Mouse (Mus musculus): ENCODE data around the gene Dynll2. TPM values are rescaled to one million over a fixed set of nuclear protein-coding genes. Genes with fewer than 3 reads are reported as not detected.

Dynll2 gene
- polyA plus RNA-seq, 1 experiment from 2014 or later = 52.5 TPM

DNA sequence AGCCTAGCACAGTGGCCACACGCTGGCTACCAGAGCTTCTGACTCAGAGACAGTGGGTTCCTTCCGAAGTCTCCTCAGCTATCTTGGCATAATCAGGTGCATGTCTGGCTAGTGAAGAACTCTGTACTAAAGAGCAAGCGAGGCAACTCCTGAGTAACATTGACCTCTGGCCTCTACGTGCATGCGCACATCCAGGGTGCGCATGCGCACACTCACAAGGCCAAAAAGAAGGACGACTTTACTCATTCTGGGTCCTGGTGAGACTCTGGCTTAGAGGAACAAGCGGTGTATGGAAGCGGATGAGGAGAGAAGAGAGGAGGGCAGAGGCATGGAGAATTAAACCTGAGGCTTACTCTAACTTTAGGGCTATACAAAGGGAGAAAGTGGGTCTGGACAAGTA is 26.3 kb upstream of the Dynll2 start:
- H3K9me3 ChIP-seq = no peaks in the 10 kb centered on the region
- no peaks in the 10 kb centered on the region for H3K27me3 ChIP-seq
- no peak for ATAC-seq
- H3K36me3 ChIP-seq = no peaks in the 10 kb centered on the region
- no peak overlapping the region for H3K4me3 ChIP-seq (replicated peaks)
- peaks cover 11% of the 10 kb centered on the region for H3K4me1 ChIP-seq (replicated peaks)
- no peak overlapping the region for H3K4me2 ChIP-seq (replicated peaks)
- no peak overlapping the region for H3K27ac ChIP-seq
- WGBS = 94% methylated on average over 10 of the region's 10 CpGs
- H3K9ac ChIP-seq (replicated peaks) = no peak overlapping the region

DNA sequence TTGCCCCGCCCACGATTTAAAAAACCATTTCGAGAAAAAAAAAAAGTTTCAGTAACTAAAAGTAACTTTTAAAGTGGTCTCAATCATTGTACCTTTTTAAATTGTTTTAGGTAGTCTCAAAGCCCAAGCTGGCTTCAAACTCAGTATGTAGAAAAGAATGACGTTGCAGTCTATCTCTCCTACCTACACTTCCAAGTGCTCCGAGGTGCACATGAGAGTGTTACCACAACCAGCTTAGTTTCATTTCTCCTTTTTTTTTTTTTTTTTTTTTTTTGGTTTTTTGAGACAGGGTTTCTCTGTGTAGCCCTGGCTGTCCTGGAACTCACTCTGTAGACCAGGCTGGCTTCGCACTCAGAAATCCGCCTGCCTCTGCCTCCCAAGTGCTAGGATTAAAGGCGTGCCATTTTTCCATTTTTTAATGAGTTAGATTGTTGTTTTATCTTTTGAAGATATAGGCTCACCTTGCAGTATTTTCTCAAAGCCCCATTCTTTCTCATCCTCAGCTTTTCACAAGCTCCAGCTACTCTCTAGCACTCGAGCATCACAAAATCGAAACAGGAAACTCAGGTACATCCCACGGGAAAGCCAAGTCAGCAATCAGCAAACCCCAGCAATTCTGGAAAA is 25.4 kb upstream of the Dynll2 start:
- Histone ChIP-seq H3K27ac (no peak overlapping the region), H3K27me3 (no peaks in the 10 kb centered on the region), H3K9me3 (no peaks in the 10 kb centered on the region), H3K36me3 (no peaks in the 10 kb centered on the region), H3K4me3 (replicated peaks) (no peak overlapping the region), H3K4me1 (replicated peaks) (peaks cover 11% of the 10 kb centered on the region), H3K4me2 (replicated peaks) (no peak overlapping the region), H3K9ac (replicated peaks) (no peak overlapping the region)
- ATAC-seq = no peak
- 93% methylated on average over 11 of the region's 11 CpGs for WGBS

DNA sequence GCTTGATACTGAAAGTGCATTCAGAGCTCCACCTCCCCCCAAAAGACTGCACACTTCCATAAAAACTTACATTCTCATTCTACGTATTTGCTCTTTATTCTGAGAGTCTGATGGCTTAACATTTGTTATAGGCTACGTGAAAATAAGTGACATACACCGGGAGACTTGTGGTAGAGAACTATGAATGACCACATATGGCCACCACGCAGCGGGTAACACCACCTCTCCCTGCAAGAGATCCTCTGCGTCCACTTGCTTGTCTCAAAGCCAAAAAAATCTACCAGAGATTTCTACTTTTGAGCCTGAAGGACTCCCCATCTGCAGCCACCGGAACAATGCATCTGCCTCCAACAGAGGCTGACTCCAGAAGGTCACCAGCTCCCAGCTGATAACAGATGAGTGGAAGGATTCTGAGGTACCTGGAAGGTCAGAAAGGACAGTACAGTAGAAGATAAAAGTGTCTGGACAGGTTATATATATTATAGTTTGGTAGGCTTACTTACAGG is 24.6 kb upstream of the Dynll2 start:
- Histone ChIP-seq H3K27ac (no peak overlapping the region), H3K4me3 (replicated peaks) (no peak overlapping the region), H3K4me1 (replicated peaks) (peaks cover 11% of the 10 kb centered on the region), H3K36me3 (no peaks in the 10 kb centered on the region), H3K4me2 (replicated peaks) (no peak overlapping the region), H3K9ac (replicated peaks) (no peak overlapping the region), H3K27me3 (no peaks in the 10 kb centered on the region), H3K9me3 (no peaks in the 10 kb centered on the region)
- 95% methylated on average over 7 of the region's 7 CpGs for WGBS
- ATAC-seq = no peak

DNA sequence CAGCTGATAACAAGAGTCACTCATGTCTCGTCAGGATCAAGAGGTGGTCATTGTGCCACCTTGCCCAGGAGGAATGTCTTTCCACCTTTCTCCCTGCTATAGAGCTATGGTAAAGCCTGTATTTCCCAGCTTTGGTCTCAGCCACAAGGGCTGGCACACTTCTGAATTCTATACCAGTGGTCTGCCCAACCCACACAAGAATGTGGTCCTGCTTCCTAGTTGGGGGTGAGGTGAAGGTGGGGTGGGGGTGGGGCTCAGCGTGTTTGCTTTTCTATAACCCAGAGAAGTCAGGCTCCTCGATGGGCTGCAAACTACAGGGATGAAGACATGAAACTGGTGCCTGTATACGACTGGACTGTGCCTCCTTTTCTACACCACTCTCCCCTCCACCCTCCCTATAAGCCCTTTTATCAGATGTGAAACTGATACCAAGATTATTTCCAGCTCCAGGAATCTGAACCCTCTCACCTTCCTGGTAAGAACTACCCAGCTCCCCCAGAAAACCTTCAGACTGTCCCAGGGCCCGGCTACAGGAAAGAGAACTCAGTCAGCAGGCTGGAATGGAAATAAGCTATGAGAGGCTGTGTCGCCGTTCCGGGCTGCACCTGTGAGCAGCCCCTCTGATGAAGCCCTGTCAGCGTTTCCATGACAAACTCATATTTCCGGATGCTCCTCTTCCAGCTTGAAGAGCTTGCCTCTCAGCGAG is 24.0 kb upstream of the Dynll2 start:
- Histone ChIP-seq H3K9me3 (no peaks in the 10 kb centered on the region), H3K27ac (no peak overlapping the region), H3K36me3 (no peaks in the 10 kb centered on the region), H3K9ac (replicated peaks) (no peak overlapping the region), H3K4me3 (replicated peaks) (no peak overlapping the region), H3K4me2 (replicated peaks) (no peak overlapping the region), H3K4me1 (replicated peaks) (peaks cover 14% of the 10 kb centered on the region), H3K27me3 (no peaks in the 10 kb centered on the region)
- WGBS = 73% methylated on average over 11 of the region's 11 CpGs
- ATAC-seq = no peak

DNA sequence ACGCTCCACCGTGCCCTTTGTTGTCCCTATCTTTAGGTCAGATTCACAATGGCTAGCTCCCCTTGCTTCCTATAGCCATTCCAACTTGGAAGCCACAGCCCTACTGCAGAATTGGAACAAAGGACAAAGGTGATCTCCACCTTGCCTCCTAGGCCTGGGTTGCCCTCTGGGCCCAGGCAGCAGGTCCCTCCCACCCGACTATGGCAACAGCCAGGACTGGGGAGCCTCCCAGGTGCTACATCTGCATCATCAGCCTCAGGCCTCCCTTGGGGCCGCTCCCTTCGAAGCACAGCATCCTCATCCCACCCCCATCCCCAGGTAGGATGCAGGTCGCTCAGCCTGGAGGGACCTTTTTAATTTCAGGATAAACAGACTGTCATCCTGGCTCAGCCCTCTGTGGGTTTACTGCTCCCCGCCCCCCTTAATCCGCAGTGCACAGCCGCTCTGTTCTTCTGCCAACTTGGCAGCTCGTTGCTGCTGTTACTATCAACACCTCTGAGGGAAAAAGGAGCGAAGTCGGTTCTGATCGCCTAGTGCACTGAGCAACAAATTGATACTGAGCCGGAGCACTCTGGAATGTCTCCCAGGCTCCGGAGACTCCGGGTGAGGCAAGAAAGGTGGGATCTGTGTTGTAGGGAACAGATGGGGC is 22.3 kb upstream of the Dynll2 start:
- Histone ChIP-seq H3K36me3 (no peaks in the 10 kb centered on the region), H3K4me3 (replicated peaks) (no peak overlapping the region), H3K4me2 (replicated peaks) (peak overlapping the region; percentile 39), H3K4me1 (replicated peaks) (peaks cover 18% of the 10 kb centered on the region), H3K27ac (peak overlapping the region; percentile 31; the same call in 1 of the 2 replicates), H3K9ac (replicated peaks) (peak overlapping the region; percentile 24; the same call in 1 of the 2 replicates), H3K27me3 (no peaks in the 10 kb centered on the region), H3K9me3 (no peaks in the 10 kb centered on the region)
- WGBS = 19% methylated on average over 16 of the region's 16 CpGs
- peak; percentile 74; the same call in 1 of the 2 replicates for ATAC-seq

DNA sequence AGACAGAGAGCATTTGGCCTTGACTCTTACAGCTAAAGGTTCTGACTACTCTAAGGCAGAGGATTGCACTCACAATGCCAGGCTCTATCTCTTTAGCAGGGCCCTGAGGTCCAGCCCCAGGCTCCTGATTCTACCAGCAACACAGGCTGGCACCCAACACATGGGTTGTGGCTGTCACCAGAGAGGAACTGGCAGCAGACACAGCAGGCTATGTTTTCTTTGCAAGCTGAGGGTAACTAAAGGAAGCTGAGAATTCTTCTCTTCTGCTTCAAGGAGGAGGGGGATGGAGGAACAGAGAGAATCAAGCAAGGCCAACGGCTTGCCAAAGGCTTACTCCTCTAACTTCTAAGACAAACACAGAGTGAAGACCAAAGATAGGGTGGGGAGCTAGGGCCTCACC is 21.3 kb upstream of the Dynll2 start:
- Histone ChIP-seq H3K9me3 (no peaks in the 10 kb centered on the region), H3K4me1 (replicated peaks) (peaks cover 18% of the 10 kb centered on the region), H3K4me2 (replicated peaks) (no peak overlapping the region), H3K9ac (replicated peaks) (no peak overlapping the region), H3K4me3 (replicated peaks) (no peak overlapping the region), H3K27me3 (no peaks in the 10 kb centered on the region), H3K27ac (no peak overlapping the region), H3K36me3 (no peaks in the 10 kb centered on the region)
- WGBS = 57% methylated on average over 1 of the region's 1 CpGs
- ATAC-seq = no peak

DNA sequence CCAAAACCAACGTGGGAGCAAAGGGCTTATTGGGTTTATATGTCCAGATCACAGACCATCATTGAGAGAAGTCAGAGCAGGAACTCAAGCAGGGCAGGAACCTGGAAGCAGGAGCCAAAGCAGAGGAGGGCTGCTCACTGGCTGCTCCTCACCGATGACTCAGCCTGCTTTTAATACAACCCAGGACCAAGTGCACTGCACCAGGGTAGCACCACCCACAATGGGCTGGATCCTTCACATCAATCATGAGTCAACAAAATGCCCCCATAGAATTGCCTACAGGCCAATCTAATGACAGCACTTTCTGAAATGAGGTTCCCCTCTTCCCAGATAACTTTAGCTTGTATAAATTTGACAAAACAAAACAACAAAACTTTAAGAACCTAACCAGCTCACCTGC is 16.8 kb upstream of the Dynll2 start:
- WGBS = 59% methylated on average over 2 of the region's 2 CpGs
- Histone ChIP-seq H3K4me1 (replicated peaks) (0 out of 2 replicates have a peak, but pooled peaks cover 7% of the 10 kb centered on the region), H3K4me2 (replicated peaks) (no peak overlapping the region), H3K27me3 (no peaks in the 10 kb centered on the region), H3K36me3 (peaks cover 11% of the 10 kb centered on the region), H3K4me3 (replicated peaks) (no peak overlapping the region), H3K9me3 (no peaks in the 10 kb centered on the region), H3K9ac (replicated peaks) (no peak overlapping the region), H3K27ac (no peak overlapping the region)
- no peak for ATAC-seq

DNA sequence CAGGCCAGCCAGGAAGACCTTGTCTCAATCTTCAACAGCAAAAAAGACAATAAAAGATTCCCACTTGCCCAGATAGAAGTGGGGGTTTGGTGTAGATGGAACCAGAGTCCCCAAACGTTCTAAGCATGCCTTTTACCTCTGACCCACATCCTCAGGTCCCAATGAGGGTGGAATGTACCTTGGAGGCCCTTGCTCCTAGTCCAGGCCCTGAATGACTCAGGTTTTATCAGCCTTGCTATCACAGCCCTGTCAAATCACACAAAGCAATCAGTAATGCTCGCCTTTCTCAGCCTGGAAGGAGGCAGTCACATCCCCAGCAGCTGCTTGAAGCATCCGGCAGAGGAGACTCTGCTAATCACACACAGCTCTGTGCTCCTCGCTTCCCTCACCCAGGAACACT is 15.4 kb upstream of the Dynll2 start:
- Histone ChIP-seq H3K27me3 (no peaks in the 10 kb centered on the region), H3K9ac (replicated peaks) (no peak overlapping the region), H3K4me1 (replicated peaks) (0 out of 2 replicates have a peak, but pooled peaks cover 7% of the 10 kb centered on the region), H3K9me3 (no peaks in the 10 kb centered on the region), H3K4me3 (replicated peaks) (no peak overlapping the region), H3K36me3 (peaks cover 11% of the 10 kb centered on the region), H3K4me2 (replicated peaks) (no peak overlapping the region), H3K27ac (no peak overlapping the region)
- 69% methylated on average over 4 of the region's 4 CpGs for WGBS
- no peak for ATAC-seq

DNA sequence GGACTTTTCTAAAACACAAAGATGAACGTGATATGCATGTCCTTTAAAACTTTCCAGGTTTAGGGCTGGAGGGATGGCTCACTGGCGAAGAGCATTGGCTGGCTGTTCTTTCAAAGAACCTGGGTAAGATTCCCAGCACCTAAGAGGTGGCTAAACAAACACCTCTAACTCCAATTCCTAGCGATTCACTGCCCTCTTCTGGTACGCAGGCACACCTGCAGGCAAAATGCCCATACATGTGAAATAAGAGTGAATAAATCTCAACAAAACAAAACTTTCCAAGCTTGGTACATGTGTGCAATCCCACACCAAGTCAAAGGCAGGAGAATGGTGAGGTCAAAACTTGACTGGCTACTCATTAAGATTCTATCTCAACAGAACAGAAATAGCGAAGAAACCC is 12.4 kb upstream of the Dynll2 start:
- Histone ChIP-seq H3K4me2 (replicated peaks) (no peak overlapping the region), H3K9me3 (no peaks in the 10 kb centered on the region)
- no peak for ATAC-seq

DNA sequence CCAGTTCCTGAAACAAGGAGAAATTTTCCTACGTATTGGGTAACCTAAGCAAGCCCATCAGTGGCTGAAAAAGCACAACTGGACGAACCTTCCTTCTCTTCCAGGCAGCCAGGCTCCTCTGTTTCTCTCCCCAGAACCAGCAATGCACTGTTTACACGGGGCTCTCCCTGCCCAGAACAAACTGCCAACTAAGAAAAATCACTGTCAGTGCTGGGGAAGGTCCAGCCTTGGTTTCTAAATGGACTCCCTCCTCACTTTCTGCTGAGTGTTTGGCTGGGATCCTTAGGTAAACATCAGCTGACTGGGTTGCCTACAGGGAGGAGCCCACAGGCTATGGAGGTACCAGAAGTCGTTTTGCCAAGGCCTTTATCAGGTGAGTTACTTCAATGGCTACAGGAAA is 4.5 kb upstream of the Dynll2 start:
- WGBS = 61% methylated on average over 4 of the region's 4 CpGs
- ATAC-seq = no peak
- H3K36me3 ChIP-seq = no peaks in the 10 kb centered on the region

More for the DNA sequence above, 12.4 kb upstream of the Dynll2 start:
- WGBS = 93% methylated on average over 5 of the region's 5 CpGs
- no peaks in the 10 kb centered on the region for H3K27me3 ChIP-seq
- H3K27ac ChIP-seq = no peak overlapping the region
- H3K36me3 ChIP-seq = peaks cover 11% of the 10 kb centered on the region
- H3K9ac ChIP-seq (replicated peaks) = no peak overlapping the region
- H3K4me3 ChIP-seq (replicated peaks) = no peak overlapping the region
- H3K4me1 ChIP-seq (replicated peaks) = no peaks in the 10 kb centered on the region

DNA sequence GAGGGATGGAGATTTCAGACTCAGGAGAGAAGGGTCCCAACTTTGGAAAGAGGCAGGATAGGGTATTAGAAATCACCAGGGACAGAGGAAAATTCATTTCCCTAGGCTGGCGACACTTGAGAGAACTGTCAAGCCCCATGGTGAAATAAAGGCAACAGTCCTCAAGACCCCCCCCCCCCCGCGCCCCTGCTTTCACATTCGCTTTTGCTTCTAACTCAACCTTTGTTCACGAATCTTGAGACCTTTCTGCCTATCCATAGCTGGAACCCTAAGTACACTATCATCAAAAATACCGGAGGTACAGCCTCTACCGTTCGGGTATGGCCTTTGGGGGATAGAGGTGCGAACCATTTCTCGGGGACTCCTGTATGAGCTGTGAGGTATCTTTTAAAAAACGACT is 528 bp upstream of the Dynll2 start:
- H3K9me3 ChIP-seq = no peaks in the 10 kb centered on the region
- peak overlapping the region; percentile 91 for H3K4me3 ChIP-seq (replicated peaks)
- H3K4me1 ChIP-seq (replicated peaks) = peaks cover 40% of the 10 kb centered on the region
- peak overlapping the region; percentile 98 for H3K27ac ChIP-seq
- no peak; the same call in 1 of the 2 replicates for ATAC-seq
- H3K36me3 ChIP-seq = peaks cover 11% of the 10 kb centered on the region
- H3K27me3 ChIP-seq = no peaks in the 10 kb centered on the region
- H3K4me2 ChIP-seq (replicated peaks) = peak overlapping the region; percentile 93
- peak overlapping the region; percentile 56 for H3K9ac ChIP-seq (replicated peaks)
- WGBS = 65% methylated on average over 11 of the region's 11 CpGs

More for the DNA sequence above, 4.5 kb upstream of the Dynll2 start:
- Histone ChIP-seq H3K27ac (no peak overlapping the region), H3K9me3 (no peaks in the 10 kb centered on the region), H3K27me3 (no peaks in the 10 kb centered on the region), H3K4me2 (replicated peaks) (no peak overlapping the region), H3K4me1 (replicated peaks) (peaks cover 6% of the 10 kb centered on the region), H3K9ac (replicated peaks) (no peak overlapping the region), H3K4me3 (replicated peaks) (no peak overlapping the region)

DNA sequence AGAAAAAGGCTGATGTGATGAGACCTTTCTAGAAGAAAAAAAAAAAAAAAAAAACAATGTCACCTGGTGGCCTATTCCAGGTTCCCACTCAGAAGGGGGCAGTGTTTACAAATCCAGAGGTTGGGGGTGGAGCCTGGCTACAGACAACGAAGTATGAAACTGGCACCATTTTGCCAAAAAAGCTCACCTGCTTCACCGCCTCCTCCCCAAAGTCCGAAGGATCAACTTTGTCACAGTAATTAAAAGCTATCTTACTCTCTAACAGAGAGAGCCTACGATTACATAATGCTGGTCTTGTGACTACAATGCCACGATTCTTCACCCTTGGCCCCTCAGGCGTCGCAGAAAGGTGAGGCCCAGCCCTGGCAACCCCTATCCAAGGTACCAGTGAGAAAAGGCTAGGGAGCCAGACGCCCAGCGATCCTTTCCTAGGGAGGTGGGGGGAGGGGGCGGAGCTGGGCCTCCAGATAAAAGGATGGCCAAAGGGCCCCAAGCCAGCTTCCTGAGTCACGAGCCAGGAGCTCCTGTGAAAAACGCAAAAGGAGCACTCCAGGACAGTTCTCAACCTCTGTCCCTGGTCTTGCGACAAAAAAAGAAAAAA is 1.1 kb downstream of the Dynll2 start:
- Histone ChIP-seq H3K9me3 (no peaks in the 10 kb centered on the region), H3K4me3 (replicated peaks) (peak overlapping the region; percentile 91), H3K4me1 (replicated peaks) (peaks cover 51% of the 10 kb centered on the region), H3K27me3 (no peaks in the 10 kb centered on the region), H3K27ac (peak overlapping the region; percentile 98), H3K36me3 (peaks cover 27% of the 10 kb centered on the region), H3K4me2 (replicated peaks) (peak overlapping the region; percentile 93), H3K9ac (replicated peaks) (peak overlapping the region; percentile 96)
- WGBS = 1% methylated on average over 13 of the region's 13 CpGs
- no peak; the same call in 1 of the 2 replicates for ATAC-seq
